Mouse (Mus musculus) CD4-positive helper T cell, adult 2 months (primary cell): ENCODE data around the gene Acbd6.

Experiments
- DNase-seq: peaks from one replicate; pipeline ENCODE4 v3.0.0-alpha.2; 2012; ENCODE audit warnings: low read depth, missing footprints, low spot score

The Acbd6 gene

GRCm38 (mm10) chr1:155646345-155647307 is 88.7 kb downstream of the Acbd6 start:
- no peak for DNase-seq

- no peak for DNase-seq
Observed at GRCm38 (mm10) chr1:155650121-155650846, 92.4 kb downstream of the Acbd6 start.

- no peak for DNase-seq
Observed at GRCm38 (mm10) chr1:155654961-155655360, 97.0 kb downstream of the Acbd6 start.

- DNase-seq = no peak
Observed at GRCm38 (mm10) chr1:155656321-155656720, 98.4 kb downstream of the Acbd6 start.

- DNase-seq = no peak
Observed at GRCm38 (mm10) chr1:155663994-155664393, 106.1 kb downstream of the Acbd6 start.

GRCm38 (mm10) chr1:155675570-155675969 is 117.7 kb downstream of the Acbd6 start:
- DNase-seq = no peak

GRCm38 (mm10) chr1:155681116-155681799 is 123.3 kb downstream of the Acbd6 start:
- DNase-seq = no peak

GRCm38 (mm10) chr1:155686816-155687215 is 128.9 kb downstream of the Acbd6 start:
- DNase-seq = no peak

GRCm38 (mm10) chr1:155689141-155689540 is 131.2 kb downstream of the Acbd6 start:
- no peak for DNase-seq

GRCm38 (mm10) chr1:155689558-155689957 is 131.6 kb downstream of the Acbd6 start:
- no peak for DNase-seq

GRCm38 (mm10) chr1:155692230-155692629 is 134.3 kb downstream of the Acbd6 start:
- DNase-seq = no peak

- DNase-seq = no peak
Observed at GRCm38 (mm10) chr1:155693026-155693425, 135.1 kb downstream of the Acbd6 start.

GRCm38 (mm10) chr1:155693443-155693842 is 135.5 kb downstream of the Acbd6 start:
- no peak for DNase-seq

GRCm38 (mm10) chr1:155698373-155699159 is 140.6 kb downstream of the Acbd6 start:
- no peak for DNase-seq

- no peak for DNase-seq
Observed at GRCm38 (mm10) chr1:155700886-155701285, 143.0 kb downstream of the Acbd6 start.

- DNase-seq = no peak
Observed at GRCm38 (mm10) chr1:155703191-155703680, 145.3 kb downstream of the Acbd6 start.

GRCm38 (mm10) chr1:155704182-155704581 is 146.3 kb downstream of the Acbd6 start:
- no peak for DNase-seq

- DNase-seq = no peak
Observed at GRCm38 (mm10) chr1:155713306-155713705, 155.4 kb downstream of the Acbd6 start.

- DNase-seq = no peak
Observed at GRCm38 (mm10) chr1:155715366-155715765, 157.4 kb downstream of the Acbd6 start.

GRCm38 (mm10) chr1:155717301-155717700 is 159.4 kb downstream of the Acbd6 start:
- DNase-seq = no peak

GRCm38 (mm10) chr1:155718851-155719250 is 160.9 kb downstream of the Acbd6 start:
- DNase-seq = no peak
